Mouse (Mus musculus) heart, embryonic 14.5 days (tissue): ENCODE data around the gene Usp42. TPM values are rescaled to one million over a fixed set of nuclear protein-coding genes. Genes with fewer than 3 reads are reported as not detected.

Experiments
- ATAC-seq: fragments of 200-750 bp; cut with Nextera tagmentation; 2 replicates; pipeline ENCODE4 v1.8.0; 2017; ENCODE audit warnings: low read depth, moderate TSS enrichment; ENCODE audit not compliant: insufficient number of reproducible peaks, insufficient read depth, low FRiP score
- H3K27ac ChIP-seq, 2 experiments: fragments of 200-500 bp in 1 of 2; fragments of 300-500 bp in 1 of 2; sonication (generic) in 1 of 2; replicated peaks in 1 of 2; 2 replicates each; pipeline ENCODE4 v1.5.1; 2012 to 2014; ENCODE audit warnings: low read depth in 2 of 2, low read length in 2 of 2, control low read depth in 1 of 2, mild to moderate bottlenecking in 1 of 2, mixed read lengths in 1 of 2; ENCODE audit not compliant: control insufficient read depth in 1 of 2, insufficient read depth in 1 of 2
- H3K27me3 ChIP-seq: fragments of 300-500 bp; sonication (generic); 2 replicates; pipeline ENCODE4 v1.6.1; 2014; ENCODE audit warnings: mild to moderate bottlenecking, low read length, control low read depth; ENCODE audit not compliant: control insufficient read depth, insufficient read depth
- H3K36me3 ChIP-seq: fragments of 300-500 bp; sonication (generic); 2 replicates; pipeline ENCODE4 v1.6.1; 2014; ENCODE audit warnings: mild to moderate bottlenecking, control low read depth, low read length, mixed read lengths; ENCODE audit not compliant: control insufficient read depth, insufficient read depth
- H3K4me1 ChIP-seq, 2 experiments: fragments of 200-500 bp in 1 of 2; fragments of 300-500 bp in 1 of 2; sonication (generic) in 1 of 2; 2 replicates each; pipeline ENCODE4 v1.6.1; 2012 to 2014; ENCODE audit warnings: low read length in 2 of 2, control low read depth in 1 of 2, mixed read lengths in 1 of 2; ENCODE audit not compliant: control insufficient read depth in 2 of 2, insufficient read depth in 2 of 2
- H3K4me2 ChIP-seq: fragments of 300-500 bp; sonication (generic); 2 replicates; pipeline ENCODE4 v1.6.1; 2014; ENCODE audit warnings: mild to moderate bottlenecking, low read length
- H3K4me3 ChIP-seq, 2 experiments: fragments of 200-500 bp in 1 of 2; fragments of 300-500 bp in 1 of 2; sonication (generic) in 1 of 2; 2 replicates each; pipeline ENCODE4 v1.5.1; 2012 to 2014; ENCODE audit warnings: low read length in 2 of 2, mild to moderate bottlenecking in 2 of 2, control low read depth in 1 of 2, low read depth in 1 of 2, moderate library complexity in 1 of 2; ENCODE audit not compliant: control insufficient read depth in 1 of 2, insufficient read depth in 1 of 2
- H3K9ac ChIP-seq: fragments of 300-500 bp; sonication (generic); 2 replicates; pipeline ENCODE4 v1.6.1; 2014; ENCODE audit warnings: mild to moderate bottlenecking, low read length
- H3K9me3 ChIP-seq: fragments of 300-500 bp; sonication (generic); 2 replicates; pipeline ENCODE4 v1.6.1; 2016; ENCODE audit warnings: low read length, control low read depth; ENCODE audit not compliant: control insufficient read depth
- WGBS: fragments of 180-500 bp; shearing (Covaris S2); extraction: QIAGEN DNeasy Blood & Tissue Kit; methylation state at CpG from one replicate; pipeline ENCODE4 v1.1.7; 2014; 5-methylcytosine and 5-hydroxymethylcytosine counted together
- polyA plus RNA-seq: library from polyadenylated mRNA; unstranded; fragments of >200 nt; fragmentation: Nextera tagmentation; extraction: Ambion mirVana; gene quantifications from 2 replicates; pipeline ENCODE4 v1.2.1, GENCODE M21; 2014

Usp42 gene
- polyA plus RNA-seq, 1 experiment from 2014 or later: 12.8 TPM

DNA sequence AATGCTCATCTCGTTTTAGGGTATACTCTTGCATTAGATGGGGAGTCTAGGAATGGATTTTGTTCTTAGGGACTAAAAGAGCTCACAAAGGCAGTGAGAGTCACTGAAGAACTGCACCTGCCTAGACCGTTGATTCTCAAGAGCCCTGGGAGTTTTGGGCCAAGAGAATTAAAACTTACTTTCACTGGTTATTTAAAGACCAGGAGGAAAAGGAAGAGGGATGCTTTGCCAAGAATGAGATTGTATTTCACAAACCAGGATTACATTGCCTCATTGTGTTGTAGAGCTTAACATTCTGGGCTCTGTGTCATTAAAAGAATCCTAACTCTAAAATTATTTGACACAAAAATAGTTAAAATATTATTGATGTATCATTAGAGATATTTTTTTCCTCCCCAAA, 66.5 kb downstream of the Usp42 start:
- 0 out of 2 replicates have a peak overlapping the region, but pooled peaks have one; percentile 2 for H3K9ac ChIP-seq
- H3K27ac ChIP-seq: 0 out of 4 replicates have a peak overlapping the region, but pooled peaks of 1 of the 2 experiments have one; percentile 2
- WGBS: 69% methylated on average over 2 of the region's 2 CpGs
- H3K4me3 ChIP-seq: no peak overlapping the region
- no peaks in the 10 kb centered on the region for H3K27me3 ChIP-seq
- H3K36me3 ChIP-seq: no peaks in the 10 kb centered on the region
- no peak for ATAC-seq
- peaks cover 19 to 44% of the 10 kb centered on the region in 2 experiments for H3K4me1 ChIP-seq
- H3K9me3 ChIP-seq: no peaks in the 10 kb centered on the region
- no peak overlapping the region for H3K4me2 ChIP-seq

DNA sequence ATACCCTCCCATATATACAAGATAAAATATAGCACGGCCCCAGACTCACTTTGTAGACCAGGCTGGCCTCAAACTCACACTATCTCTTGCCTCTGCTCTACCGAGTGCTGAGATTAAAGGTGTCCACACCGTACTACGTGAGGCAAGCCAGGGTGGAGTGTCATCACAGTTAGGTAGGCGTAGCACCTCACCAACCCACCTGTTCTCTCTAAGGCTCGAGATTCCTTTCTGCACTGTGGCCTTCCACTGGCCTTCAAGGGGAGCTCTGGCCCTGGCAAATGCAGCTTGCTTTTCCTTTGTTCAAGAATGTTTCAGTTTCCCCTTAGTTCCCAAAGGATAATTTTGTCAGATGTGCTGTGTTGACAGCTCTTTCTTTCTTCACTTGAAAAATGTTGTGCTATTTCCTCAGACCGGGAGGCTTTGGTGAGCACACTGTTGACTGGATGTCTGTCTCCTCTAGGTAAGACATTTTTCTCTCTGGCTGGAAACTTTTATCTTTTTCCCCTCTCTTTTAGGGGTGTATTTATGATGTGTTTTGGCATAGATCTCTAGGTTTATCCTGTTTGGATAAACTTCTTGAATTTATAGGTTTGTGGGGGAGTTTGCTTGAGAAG, 68.9 kb downstream of the Usp42 start:
- H3K4me3 ChIP-seq: no peak overlapping the region
- WGBS: 53% methylated on average over 7 of the region's 7 CpGs
- ATAC-seq: no peak
- no peak overlapping the region for H3K4me2 ChIP-seq
- H3K27me3 ChIP-seq: no peaks in the 10 kb centered on the region
- H3K4me1 ChIP-seq: peaks cover 15 to 34% of the 10 kb centered on the region in 2 experiments
- no peak overlapping the region for H3K9ac ChIP-seq
- H3K9me3 ChIP-seq: no peaks in the 10 kb centered on the region
- H3K27ac ChIP-seq: peak overlapping the region; percentile 1 to 24; a peak in 2 of 4 replicates
- no peaks in the 10 kb centered on the region for H3K36me3 ChIP-seq

Other genes starting within 250 kb of the Usp42 start
- gene Rac1, start 204.2 kb downstream of the Usp42 start, polyA plus RNA-seq: 407 and 410 TPM in 2 replicates
- gene Cyth3, start 109.8 kb downstream of the Usp42 start, polyA plus RNA-seq: 49.2 and 56.2 TPM in 2 replicates
- 25.2 and 25.9 TPM in 2 replicates for gene Eif2ak1, start 85.5 kb upstream of the Usp42 start, polyA plus RNA-seq
- 0.26 TPM in 1 of 2 replicates, not detected in the other for gene Ankrd61, start 165.4 kb upstream of the Usp42 start, polyA plus RNA-seq
- gene Aimp2, start 177.6 kb upstream of the Usp42 start, polyA plus RNA-seq: 86.9 and 95.2 TPM in 2 replicates
- 19.2 and 20.9 TPM in 2 replicates for gene Pms2, start 177.7 kb upstream of the Usp42 start, polyA plus RNA-seq
- gene Gm42421, start 195.9 kb upstream of the Usp42 start, polyA plus RNA-seq: 0.70 and 0.73 TPM in 2 replicates
- gene Rsph10b, start 200.8 kb upstream of the Usp42 start, polyA plus RNA-seq: 1.1 and 1.8 TPM in 2 replicates